Mouse (Mus musculus) erythroblast, embryonic 14.5 days (primary cell): ENCODE measurements around the gene Abhd17a.

Experiments
- GATA1 ChIP-seq: IDR thresholded peaks from 2 replicates; pipeline ENCODE4 v1.6.1; 2012; ENCODE audit warnings: low read length, inconsistent platforms, mixed read lengths
- TAL1 ChIP-seq: IDR thresholded peaks from 3 replicates; pipeline ENCODE4 v1.6.1; 2012; ENCODE audit warnings: low read length, inconsistent platforms, mixed read lengths

DNA sequence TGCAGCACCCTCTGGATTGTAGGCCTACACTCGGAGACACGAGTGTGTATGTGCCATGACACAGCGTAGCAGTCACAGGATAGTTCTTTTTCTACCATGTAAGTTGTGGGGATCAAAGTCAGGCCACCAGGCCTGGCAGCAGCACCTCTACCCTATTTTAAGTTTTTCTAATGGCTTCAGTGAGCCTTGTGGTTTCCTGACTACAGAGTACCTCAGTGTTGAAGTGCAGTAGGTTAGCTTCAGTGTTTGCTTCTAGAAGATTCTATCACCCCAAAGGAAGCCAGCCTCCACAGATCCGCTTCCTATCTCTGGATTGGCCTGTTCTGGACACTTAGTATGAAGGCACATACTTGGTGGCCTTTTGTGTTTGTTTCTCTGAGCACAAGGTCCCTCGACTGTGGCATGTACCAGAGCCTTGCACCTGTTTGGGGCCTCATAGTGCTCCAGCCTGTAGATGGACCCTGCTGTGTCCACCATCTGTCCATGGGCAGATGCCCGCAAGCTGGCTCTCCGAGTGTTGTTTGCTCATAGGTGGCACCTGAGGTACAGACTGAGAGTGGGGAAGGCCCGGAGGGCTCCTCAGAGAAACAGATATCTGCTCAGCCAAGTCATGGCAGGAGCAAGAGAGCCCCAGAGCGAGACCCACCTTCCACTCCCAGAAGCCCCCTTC, 20.1 kb upstream of the Abhd17a start:
- TF ChIP-seq TAL1: no peak
- no peak for TF ChIP-seq GATA1
